Mouse (Mus musculus) liver, postnatal 0 days (tissue): ENCODE data around the gene Tmem161a.

Experiments
- CTCF ChIP-seq: sonication (generic); IDR thresholded peaks from 2 replicates; pipeline ENCODE4 v1.5.1; 2016; ENCODE audit warnings: antibody characterized with exemption, low read depth
- EP300 ChIP-seq: IDR thresholded peaks from 2 replicates; pipeline ENCODE4 v1.6.1; 2016; ENCODE audit warnings: antibody characterized with exemption, low read depth, mild to moderate bottlenecking

DNA sequence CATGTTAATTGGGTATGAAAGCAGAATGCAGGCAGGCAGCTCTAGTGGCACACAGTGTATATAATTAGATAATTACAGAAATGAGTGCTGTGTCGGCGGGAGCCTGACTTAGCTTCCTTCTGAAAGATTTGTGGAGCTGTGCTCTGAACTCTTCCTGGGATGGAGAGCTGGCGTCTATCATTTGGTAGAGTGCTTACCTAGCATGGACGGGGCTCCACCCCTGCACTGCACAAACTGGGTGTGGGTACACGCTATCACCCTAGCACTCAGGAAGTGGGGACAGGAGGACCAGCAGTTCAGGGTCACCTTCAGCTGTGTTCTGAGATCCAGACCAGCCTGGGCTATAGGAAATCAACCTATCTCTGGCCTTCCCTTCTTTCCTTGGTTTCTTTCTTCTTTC is 1.2 kb downstream of the Tmem161a start:
- TF ChIP-seq CTCF, result no peak
- no peak for TF ChIP-seq EP300
